Mouse (Mus musculus): Measurements from ENCODE around the gene Ssh1.
A peak's percentile ranks its signal among the peaks of the same experiment; 100 is the strongest.

DNA sequence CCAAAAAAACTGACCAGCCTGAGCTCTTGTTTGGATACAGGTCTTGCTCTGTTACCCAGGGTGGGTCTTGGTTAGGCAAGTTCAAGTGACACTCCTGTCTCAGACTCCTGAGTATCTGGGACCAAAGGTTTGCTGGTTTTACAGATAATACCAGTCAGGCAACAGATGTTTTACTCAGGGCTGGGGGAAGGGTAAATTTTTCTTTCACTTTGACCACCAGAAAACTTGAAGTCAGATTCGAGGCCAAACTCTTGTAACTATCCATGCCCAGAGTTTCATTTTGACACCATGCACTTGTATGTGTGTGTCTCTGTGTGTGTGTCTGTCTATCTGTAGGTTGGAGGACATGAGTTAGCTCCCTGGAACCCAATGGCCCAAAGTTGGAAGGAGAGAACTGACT lies 13.2 kb downstream of the Ssh1 start:
- TF ChIP-seq CTCF (IDR thresholded peaks at IDR 0.05; ENCODE audit: low read depth) (no peak), EP300 (IDR thresholded peaks at IDR 0.05; ENCODE audit: low read depth) (peak; percentile 89)

Data from liver, postnatal 0 days (tissue).